Mouse (Mus musculus) heart, embryonic 12.5 days (tissue): ENCODE measurements around the gene Lmo4. TPM values are rescaled to one million over a fixed set of nuclear protein-coding genes. Genes with fewer than 3 reads are reported as not detected.

Experiments
- ATAC-seq: fragments of 200-750 bp; cut with Nextera tagmentation; 2 replicates; pipeline ENCODE4 v1.8.0; 2017; ENCODE audit warnings: moderate TSS enrichment, moderate library complexity; ENCODE audit not compliant: insufficient number of reproducible peaks, low FRiP score
- H3K27ac ChIP-seq: fragments of 300-500 bp; sonication (generic); 2 replicates; pipeline ENCODE4 v1.5.1; 2016; ENCODE audit warnings: mild to moderate bottlenecking, moderate library complexity; ENCODE audit not compliant: poor library complexity, severe bottlenecking
- H3K27me3 ChIP-seq: fragments of 300-500 bp; sonication (generic); replicated peaks from 2 replicates; pipeline ENCODE4 v1.6.1; 2016; ENCODE audit warnings: mild to moderate bottlenecking, moderate library complexity
- H3K36me3 ChIP-seq: fragments of 300-500 bp; sonication (generic); 2 replicates; pipeline ENCODE4 v1.6.1; 2016; ENCODE audit warnings: mild to moderate bottlenecking, moderate library complexity
- H3K4me1 ChIP-seq: fragments of 300-500 bp; sonication (generic); replicated peaks from 2 replicates; pipeline ENCODE4 v1.6.1; 2016; ENCODE audit warnings: mild to moderate bottlenecking
- H3K4me2 ChIP-seq: fragments of 300-500 bp; sonication (generic); 2 replicates; pipeline ENCODE4 v1.6.1; 2016; ENCODE audit warnings: mild to moderate bottlenecking, moderate library complexity
- H3K4me3 ChIP-seq: fragments of 300-500 bp; sonication (generic); 2 replicates; pipeline ENCODE4 v1.5.1; 2016; ENCODE audit warnings: mild to moderate bottlenecking
- H3K9ac ChIP-seq: fragments of 300-500 bp; sonication (generic); 2 replicates; pipeline ENCODE4 v1.6.1; 2016; ENCODE audit warnings: mild to moderate bottlenecking, moderate library complexity
- H3K9me3 ChIP-seq: fragments of 300-500 bp; sonication (generic); replicated peaks from 2 replicates; pipeline ENCODE4 v1.6.1; 2016; ENCODE audit warnings: mild to moderate bottlenecking, moderate library complexity
- WGBS: fragments of 180-500 bp; shearing (Covaris S2); methylation state at CpG from one replicate; pipeline ENCODE4 v1.1.7; 2016; 5-methylcytosine and 5-hydroxymethylcytosine counted together
- polyA plus RNA-seq: library from polyadenylated mRNA; unstranded; fragments of >200 nt; fragmentation: Nextera tagmentation; extraction: Ambion mirVana; gene quantifications from 2 replicates; pipeline ENCODE4 v1.2.1, GENCODE M21; 2016

Gene Lmo4
- polyA plus RNA-seq, 1 experiment from 2014 or later: 44.9 TPM

DNA sequence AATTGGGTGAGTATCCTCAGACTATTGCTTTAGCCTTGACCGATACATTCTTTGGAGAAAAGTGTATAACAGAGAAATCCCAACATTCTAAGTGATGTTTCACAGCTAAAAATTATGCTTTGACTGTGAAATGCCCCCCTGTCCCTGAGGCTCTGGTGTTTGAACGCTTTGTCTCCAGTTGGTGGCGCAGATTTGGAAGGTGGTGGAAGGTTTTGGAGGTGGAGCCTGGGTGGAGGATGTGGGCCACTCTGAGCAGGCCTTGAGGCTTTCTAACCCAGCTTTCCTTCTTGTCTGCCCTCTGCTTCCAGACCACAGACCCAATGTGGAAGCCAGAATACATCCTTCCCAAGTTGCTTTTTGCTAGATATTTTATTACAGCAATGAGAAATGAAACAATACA, 57.8 kb downstream of the Lmo4 start:
- H3K36me3 ChIP-seq: no peaks in the 10 kb centered on the region
- no peaks in the 10 kb centered on the region for H3K9me3 ChIP-seq
- H3K27ac ChIP-seq: no peak overlapping the region
- no peak for ATAC-seq
- H3K4me2 ChIP-seq: no peak overlapping the region
- no peaks in the 10 kb centered on the region for H3K27me3 ChIP-seq
- no peaks in the 10 kb centered on the region for H3K4me1 ChIP-seq
- no peak overlapping the region for H3K4me3 ChIP-seq
- H3K9ac ChIP-seq: no peak overlapping the region
- WGBS: 81% methylated on average over 3 of the region's 3 CpGs

DNA sequence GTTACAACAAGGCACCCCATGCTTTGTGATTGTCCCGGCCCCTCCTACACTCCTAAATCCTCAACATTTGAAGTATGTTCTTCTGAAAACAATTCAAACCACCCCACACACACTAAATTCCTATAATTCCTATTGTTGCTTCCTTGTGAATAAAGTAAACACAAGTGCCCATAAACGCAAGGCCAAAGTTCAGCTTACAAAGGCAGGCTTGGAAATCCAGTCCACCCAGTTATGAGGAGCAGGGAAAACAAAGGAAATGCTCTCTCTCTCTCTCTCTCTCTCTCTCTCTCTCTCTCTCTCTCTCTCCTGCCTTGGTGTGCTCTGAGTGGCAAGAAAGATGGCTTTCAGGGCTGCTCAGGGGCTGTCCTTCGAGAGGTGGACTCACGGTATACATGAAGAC, 61.0 kb downstream of the Lmo4 start:
- H3K9me3 ChIP-seq: no peaks in the 10 kb centered on the region
- no peak for ATAC-seq

DNA sequence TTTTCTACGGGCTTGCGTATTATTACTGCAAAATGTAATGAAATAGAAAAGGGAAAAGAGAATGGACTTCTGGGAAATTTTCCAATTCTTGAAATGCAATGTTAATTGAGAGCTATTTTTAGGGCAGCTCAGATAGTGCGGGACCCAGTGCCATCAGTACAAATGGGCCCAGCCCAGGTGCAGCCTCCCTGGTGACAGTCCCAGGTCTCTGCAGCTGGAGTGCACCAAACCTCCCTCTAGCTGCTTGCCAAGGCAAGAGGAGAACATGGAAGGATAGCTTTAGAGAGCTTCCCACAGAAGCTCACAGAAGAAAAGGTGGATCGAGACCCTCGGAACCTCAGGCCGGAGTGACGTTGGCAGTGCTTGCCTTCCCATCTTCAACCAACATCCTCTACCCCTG, 62.1 kb downstream of the Lmo4 start:
- ATAC-seq: no peak
- Histone ChIP-seq H3K27me3 (no peaks in the 10 kb centered on the region), H3K4me3 (no peak overlapping the region), H3K4me2 (no peak overlapping the region), H3K36me3 (no peaks in the 10 kb centered on the region), H3K9me3 (no peaks in the 10 kb centered on the region), H3K9ac (no peak overlapping the region), H3K27ac (no peak overlapping the region), H3K4me1 (no peaks in the 10 kb centered on the region)
- WGBS: 86% methylated on average over 7 of the region's 7 CpGs

More for the DNA sequence above, 61.0 kb downstream of the Lmo4 start:
- Histone ChIP-seq H3K4me2 (no peak overlapping the region), H3K27ac (no peak overlapping the region), H3K36me3 (no peaks in the 10 kb centered on the region), H3K27me3 (no peaks in the 10 kb centered on the region), H3K9ac (no peak overlapping the region), H3K4me1 (no peaks in the 10 kb centered on the region), H3K4me3 (no peak overlapping the region)
- WGBS: 81% methylated on average over 4 of the region's 4 CpGs

DNA sequence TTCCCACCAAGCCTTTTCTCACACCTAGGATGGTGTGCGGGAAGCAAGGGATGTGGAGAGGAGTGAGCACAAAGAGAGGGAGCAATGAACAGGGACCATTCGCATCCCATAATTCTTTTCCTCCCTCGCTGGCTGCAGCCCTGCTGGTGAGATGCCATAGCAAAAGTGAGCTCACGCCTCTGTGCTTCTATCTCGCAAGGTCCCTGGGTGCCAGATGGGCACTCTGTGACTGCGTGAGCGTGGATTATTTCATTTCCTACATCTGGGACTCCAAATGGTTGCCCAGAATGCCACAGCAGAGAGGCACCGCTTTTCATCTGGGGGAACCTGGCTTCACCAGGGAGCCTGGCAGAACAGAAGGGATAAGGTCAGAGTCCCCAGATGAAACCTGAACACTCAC, 63.2 kb downstream of the Lmo4 start:
- ATAC-seq: no peak
- no peak overlapping the region for H3K9ac ChIP-seq
- H3K4me3 ChIP-seq: no peak overlapping the region
- 63% methylated on average over 8 of the region's 8 CpGs for WGBS
- H3K4me1 ChIP-seq: no peaks in the 10 kb centered on the region
- no peaks in the 10 kb centered on the region for H3K36me3 ChIP-seq
- no peak overlapping the region for H3K4me2 ChIP-seq
- H3K27me3 ChIP-seq: no peaks in the 10 kb centered on the region
- no peak overlapping the region for H3K27ac ChIP-seq
- H3K9me3 ChIP-seq: no peaks in the 10 kb centered on the region

DNA sequence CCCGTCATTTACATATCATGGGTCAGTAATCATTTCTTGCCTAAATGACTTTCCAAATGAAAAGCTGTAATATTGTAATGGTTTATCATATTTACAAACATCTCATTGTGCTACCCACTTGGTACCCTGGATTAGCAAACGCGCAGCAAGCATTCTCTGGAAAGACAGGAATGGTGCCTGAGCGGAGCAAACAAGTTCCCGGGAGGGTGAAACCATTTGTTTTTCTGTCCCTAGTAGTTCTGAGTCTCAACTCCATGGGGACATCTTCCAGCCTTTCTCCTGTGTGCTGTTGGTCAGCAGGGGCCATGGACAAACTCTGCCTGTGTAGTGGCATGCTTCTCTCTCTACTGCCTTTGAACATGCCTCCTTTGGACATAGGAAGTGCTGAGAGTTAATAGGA, 64.2 kb downstream of the Lmo4 start:
- no peak overlapping the region for H3K4me2 ChIP-seq
- H3K27me3 ChIP-seq: no peaks in the 10 kb centered on the region
- no peaks in the 10 kb centered on the region for H3K9me3 ChIP-seq
- no peak overlapping the region for H3K27ac ChIP-seq
- no peak for ATAC-seq
- no peak overlapping the region for H3K9ac ChIP-seq
- H3K4me1 ChIP-seq: no peaks in the 10 kb centered on the region
- 82% methylated on average over 5 of the region's 5 CpGs for WGBS
- no peak overlapping the region for H3K4me3 ChIP-seq
- H3K36me3 ChIP-seq: no peaks in the 10 kb centered on the region

DNA sequence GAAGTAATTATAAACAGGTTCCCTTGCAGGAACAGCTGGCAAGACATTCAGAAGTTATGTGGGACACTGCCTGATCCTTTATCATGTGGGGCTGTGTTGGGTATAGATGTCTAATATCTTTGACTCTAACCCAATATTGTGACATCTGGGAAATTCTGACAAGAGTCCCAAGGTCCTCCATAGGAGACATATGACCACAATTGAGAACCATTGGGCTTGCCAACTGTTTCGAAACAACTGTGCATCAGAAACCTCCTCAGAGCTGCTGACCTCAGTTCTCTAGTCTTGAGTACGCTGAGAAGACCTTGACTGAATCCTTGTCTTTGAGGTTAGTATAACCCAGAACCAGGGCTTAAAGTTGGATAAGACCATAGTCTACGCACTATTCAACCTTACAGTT, 66.4 kb downstream of the Lmo4 start:
- H3K4me2 ChIP-seq: no peak overlapping the region
- no peaks in the 10 kb centered on the region for H3K36me3 ChIP-seq
- no peak overlapping the region for H3K9ac ChIP-seq
- ATAC-seq: no peak
- H3K27ac ChIP-seq: no peak overlapping the region
- no peaks in the 10 kb centered on the region for H3K4me1 ChIP-seq
- H3K9me3 ChIP-seq: no peaks in the 10 kb centered on the region
- H3K27me3 ChIP-seq: no peaks in the 10 kb centered on the region
- 88% methylated on average over 3 of the region's 3 CpGs for WGBS
- H3K4me3 ChIP-seq: no peak overlapping the region
